Mouse (Mus musculus): Measurements from ENCODE around the gene A930002H24Rik. TPM values are rescaled to one million over a fixed set of nuclear protein-coding genes. Genes with fewer than 3 reads are reported as not detected.

The A930002H24Rik gene
- total and polyA plus RNA-seq, 3 experiments: not detected

DNA sequence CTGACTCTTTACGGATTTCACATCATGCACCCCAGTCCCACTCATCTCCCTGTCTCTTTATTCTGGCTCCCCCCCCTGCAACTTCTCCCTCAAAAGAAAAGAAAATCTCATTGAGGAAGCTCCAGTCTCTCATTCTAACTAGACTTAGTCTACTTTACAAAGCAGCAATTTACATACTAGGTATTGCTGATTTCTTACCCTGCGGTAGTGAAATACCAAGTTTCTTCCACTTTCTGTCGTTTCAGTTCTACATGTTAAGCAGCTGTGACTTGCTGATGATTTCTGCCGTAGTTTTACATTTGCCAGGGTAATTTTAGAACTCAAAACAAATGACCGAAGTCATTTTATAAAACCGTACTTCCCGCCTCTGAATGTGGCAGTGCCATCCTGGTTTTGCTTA is 8.2 kb upstream of the A930002H24Rik start (continued):
- TF ChIP-seq MYC (IDR thresholded peaks at IDR 0.05; ENCODE audit: low read depth, low read length) (no peak), E2F4 (IDR thresholded peaks at IDR 0.05; ENCODE audit: insufficient replicate concordance, low read depth, low read length) (0 out of 2 replicates have a peak, but pooled peaks have one; percentile 27), RCOR1 (conservative IDR thresholded peaks at IDR 0.05; ENCODE audit: low read depth, low read length) (peak; percentile 74; the same call in 1 of the 2 replicates), USF2 (conservative IDR thresholded peaks at IDR 0.05; ENCODE audit: low read depth, low read length) (no peak), BHLHE40 (IDR thresholded peaks at IDR 0.05; ENCODE audit: low read depth, low read length) (no peak), NELFE (IDR thresholded peaks at IDR 0.05; ENCODE audit: low read depth, low read length) (no peak), ZC3H11A (IDR thresholded peaks at IDR 0.05; ENCODE audit: low read depth, low read length) (no peak), MAZ (IDR thresholded peaks at IDR 0.05; ENCODE audit: low read depth, low read length) (no peak), CHD2 (IDR thresholded peaks at IDR 0.05; ENCODE audit: low read length) (no peak)

DNA sequence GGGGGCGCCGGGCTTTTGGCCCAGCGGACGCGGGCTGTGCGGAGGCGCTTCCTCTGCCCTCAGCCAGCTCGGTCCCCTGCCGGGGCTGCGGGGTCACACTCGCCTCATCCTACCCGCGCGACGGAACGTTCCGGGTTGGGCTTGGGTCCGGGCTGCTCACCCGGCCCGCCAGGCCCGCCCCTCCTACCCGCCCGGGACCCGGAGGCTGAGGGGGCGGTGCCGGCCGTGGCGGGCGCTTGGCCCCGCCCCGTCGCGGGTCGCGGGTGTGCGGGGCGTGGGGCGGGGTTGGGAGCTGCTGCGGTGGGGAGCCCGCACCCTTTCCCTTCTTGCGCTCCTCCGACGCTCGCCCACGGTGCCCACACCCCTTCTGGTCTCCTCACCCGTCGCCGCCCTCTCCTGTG is 580 bp upstream of the A930002H24Rik start:
- H3K27ac ChIP-seq (ENCODE audit: insufficient read depth, low read depth): no peak overlapping the region
- dilution Hi-C loops (cut with MboI; ENCODE audit: extremely low pct_ligation_motif_present, extremely low pct_unique_long_range_greater_than_20kb, low sequenced_read_pairs) (no loop called here), in situ Hi-C loops (cut with MboI; ENCODE audit: low pct_ligation_motif_present, low pct_unique_long_range_greater_than_20kb, low sequenced_read_pairs) (no loop called here)
- peak overlapping the region; percentile 94 for H3K4me2 ChIP-seq (ENCODE audit: insufficient read depth, low read depth, poor library complexity, severe bottlenecking)
- peaks cover 2 to 20% of the 10 kb centered on the region in 2 experiments; a peak in 2 of 4 replicates for H3K4me1 ChIP-seq (ENCODE audit: control insufficient read depth in 1 of 2, insufficient read depth in 2 of 2)
- TF ChIP-seq NRF1 (IDR thresholded peaks at IDR 0.05; ENCODE audit: low read depth, low read length): no peak
- no peak for TF ChIP-seq MAX (IDR thresholded peaks at IDR 0.05; ENCODE audit: low read length)
- no peak for TF ChIP-seq JUND (conservative IDR thresholded peaks at IDR 0.05; ENCODE audit: low read depth, low read length)
- no peak for TF ChIP-seq JUN (IDR thresholded peaks at IDR 0.05; ENCODE audit: insufficient read depth, low read depth, low read length)
- no peak for TF ChIP-seq PAX5 (IDR thresholded peaks at IDR 0.05; ENCODE audit: low read length)
- no peak for TF ChIP-seq UBTF (IDR thresholded peaks at IDR 0.05; ENCODE audit: low read depth, low read length)
- TF ChIP-seq SMC3 (IDR thresholded peaks at IDR 0.05; ENCODE audit: low read depth, low read length): no peak
- TF ChIP-seq ZMIZ1 (IDR thresholded peaks at IDR 0.05; ENCODE audit: low read depth, low read length): no peak
- TF ChIP-seq EP300 (IDR thresholded peaks at IDR 0.05; ENCODE audit: low read length): no peak
- no peak for TF ChIP-seq MAZ (IDR thresholded peaks at IDR 0.05; ENCODE audit: low read depth, low read length)
- no peak for TF ChIP-seq RCOR1 (conservative IDR thresholded peaks at IDR 0.05; ENCODE audit: low read depth, low read length)
- no peak for TF ChIP-seq MYC (IDR thresholded peaks at IDR 0.05; ENCODE audit: low read depth, low read length)
- no peak for TF ChIP-seq ELF1 (IDR thresholded peaks at IDR 0.05; ENCODE audit: low read depth, low read length)
- no peak for TF ChIP-seq CTCF (conservative IDR thresholded peaks at IDR 0.05 in 1 of 2, IDR thresholded peaks at IDR 0.05 in 1 of 2; ENCODE audit: low read depth in 2 of 2, low read length in 2 of 2)
- no peak for TF ChIP-seq BHLHE40 (IDR thresholded peaks at IDR 0.05; ENCODE audit: low read depth, low read length)
- TF ChIP-seq ZC3H11A (IDR thresholded peaks at IDR 0.05; ENCODE audit: low read depth, low read length): no peak
- TF ChIP-seq CHD2 (IDR thresholded peaks at IDR 0.05; ENCODE audit: low read length): no peak
- H3K9me3 ChIP-seq (replicated peaks; ENCODE audit: low read length): peaks cover 5% of the 10 kb centered on the region
- H3K79me2 ChIP-seq (replicated peaks; ENCODE audit: control insufficient read depth, extremely low read depth, insufficient read depth, poor library complexity, severe bottlenecking): no peaks in the 10 kb centered on the region
- DNase-seq (ENCODE audit: extremely low read depth): no peak
- H3K36me3 ChIP-seq (replicated peaks in 1 of 2; ENCODE audit: control insufficient read depth in 1 of 2, insufficient read depth in 1 of 2, low read length in 1 of 2): no peaks in the 10 kb centered on the region
- H3K9ac ChIP-seq (ENCODE audit: insufficient read depth, low read depth): peak overlapping the region; percentile 54
- H3K4me3 ChIP-seq (replicated peaks in 1 of 3; ENCODE audit: low read depth in 2 of 3, low read length in 2 of 3, poor library complexity in 1 of 3): peak overlapping the region; percentile 63 to 77 (median 64)
- H3K27me3 ChIP-seq (replicated peaks): peaks cover 40% of the 10 kb centered on the region

Data from CH12.LX (cell line).